Mouse (Mus musculus): Measurements from ENCODE around the gene Zfp983. TPM values are rescaled to one million over a fixed set of nuclear protein-coding genes. Genes with fewer than 3 reads are reported as not detected.

Gene Zfp983
- total and polyA plus RNA-seq, 2 experiments from 2014 or later: 5.4 to 5.6 TPM

DNA sequence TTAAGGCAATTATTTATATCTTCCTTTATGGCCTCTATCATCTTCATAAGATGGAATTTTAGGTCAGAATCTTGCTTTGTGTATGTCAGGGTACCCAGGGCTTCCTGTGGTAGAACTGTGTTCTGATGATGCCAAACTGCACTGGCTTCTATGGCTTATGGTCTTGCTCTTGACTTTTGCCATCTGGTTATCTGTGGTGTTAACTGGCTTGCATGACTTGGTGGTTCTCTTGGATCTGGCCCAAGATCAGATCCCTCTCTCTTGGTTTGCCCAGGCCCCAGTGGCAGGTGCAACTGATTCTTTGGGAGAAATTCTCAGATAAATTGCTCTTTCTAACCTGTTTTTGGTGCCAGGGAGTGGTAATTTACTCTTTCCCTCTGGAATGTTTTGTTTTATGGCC is 45.6 kb downstream of the Zfp983 start:
- no peak for DNase-seq (ENCODE audit: low spot score)
- Histone ChIP-seq H3K4me2 (ENCODE audit: low read depth, low read length, poor library complexity, severe bottlenecking) (no peak overlapping the region), H3K4me1 (ENCODE audit: insufficient read depth, low read length) (no peaks in the 10 kb centered on the region), H3K9me3 (ENCODE audit: low read length) (no peaks in the 10 kb centered on the region), H3K36me3 (ENCODE audit: insufficient read depth, low read length) (0 out of 2 replicates have a peak, but pooled peaks cover 4% of the 10 kb centered on the region), H3K27me3 (ENCODE audit: insufficient read depth, low read length) (no peaks in the 10 kb centered on the region), H3K4me3 (ENCODE audit: low read depth, low read length) (no peak overlapping the region), H3K27ac (ENCODE audit: low read depth, low read length) (no peak overlapping the region), H3K9ac (replicated peaks; ENCODE audit: low read length, poor library complexity, severe bottlenecking) (no peak overlapping the region)
- no peak for ATAC-seq (ENCODE audit: low FRiP score)
- TF ChIP-seq CTCF (IDR thresholded peaks at IDR 0.05): no peak

DNA sequence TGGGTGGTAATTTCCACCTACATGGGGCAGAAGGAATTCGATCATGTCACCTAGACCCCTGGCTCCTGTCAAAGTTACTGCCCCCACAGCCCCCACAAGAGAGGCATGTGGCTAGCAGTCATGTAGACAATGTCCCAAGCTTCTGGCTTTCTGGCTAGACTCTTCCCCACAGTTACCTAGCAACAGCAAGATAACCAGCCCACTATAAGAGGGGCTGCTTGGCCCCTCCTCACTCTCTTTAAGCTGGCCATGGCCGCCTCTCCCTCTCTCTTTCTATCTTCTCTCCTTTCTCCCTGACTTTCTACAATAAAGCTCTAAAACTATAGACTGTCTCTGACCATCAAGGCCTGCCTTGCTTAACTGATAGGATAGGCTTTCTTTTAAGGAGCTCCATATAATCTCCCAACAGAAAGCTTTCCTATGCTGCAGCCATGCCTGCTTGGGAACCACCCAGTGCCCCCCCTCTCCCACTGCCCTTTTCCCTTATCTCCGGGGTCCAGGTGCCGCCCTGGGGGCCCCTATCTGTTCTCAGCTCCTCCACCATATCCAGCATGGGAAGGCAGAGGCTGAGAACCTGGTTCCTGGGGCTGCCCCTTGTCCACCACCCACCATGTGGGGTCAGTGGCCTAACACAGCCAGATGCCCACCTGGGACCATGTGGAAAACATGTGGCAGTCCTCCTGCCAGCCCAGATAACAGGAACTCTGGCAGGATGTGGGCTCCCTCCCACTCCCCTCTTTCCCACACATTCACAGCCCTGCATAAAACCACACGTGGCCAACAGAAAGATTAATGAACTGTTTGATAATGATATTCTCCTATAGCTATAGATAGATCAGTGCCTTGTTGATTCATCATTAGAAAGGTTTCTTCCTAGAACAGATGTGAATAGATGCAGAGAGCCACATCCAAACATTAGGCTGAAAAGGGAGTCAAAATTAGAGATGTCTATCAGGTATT is 52.1 kb downstream of the Zfp983 start:
- Histone ChIP-seq H3K9ac (replicated peaks; ENCODE audit: low read length, poor library complexity, severe bottlenecking) (no peak overlapping the region), H3K36me3 (ENCODE audit: insufficient read depth, low read length) (no peaks in the 10 kb centered on the region), H3K9me3 (ENCODE audit: low read length) (no peaks in the 10 kb centered on the region), H3K4me3 (ENCODE audit: low read depth, low read length) (no peak overlapping the region), H3K4me1 (ENCODE audit: insufficient read depth, low read length) (no peaks in the 10 kb centered on the region), H3K4me2 (ENCODE audit: low read depth, low read length, poor library complexity, severe bottlenecking) (no peak overlapping the region), H3K27ac (ENCODE audit: low read depth, low read length) (no peak overlapping the region), H3K27me3 (ENCODE audit: insufficient read depth, low read length) (no peaks in the 10 kb centered on the region)
- ATAC-seq (ENCODE audit: low FRiP score) (no peak), DNase-seq (ENCODE audit: low spot score) (no peak)
- TF ChIP-seq CTCF (IDR thresholded peaks at IDR 0.05): no peak
- WGBS: 42% methylated on average over 5 of the region's 5 CpGs

DNA sequence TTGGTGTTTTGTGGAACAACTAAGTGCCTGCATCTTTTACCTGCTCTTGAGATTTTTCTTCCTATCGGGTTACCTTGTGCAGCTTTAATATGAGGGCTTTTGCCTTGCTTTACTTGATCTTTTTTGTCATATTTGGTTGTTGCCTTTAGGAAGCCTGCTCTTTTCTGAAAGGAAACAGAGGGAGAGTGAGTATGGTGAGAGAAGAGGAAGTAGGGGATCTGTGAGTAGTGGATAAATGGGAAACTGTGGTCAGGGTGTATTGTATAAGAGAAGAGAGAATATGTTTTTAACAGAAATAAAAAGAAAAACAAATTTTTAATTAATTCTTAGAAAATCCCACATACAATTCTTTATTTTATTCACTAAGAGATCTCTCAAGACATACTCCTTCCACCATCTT is 53.0 kb downstream of the Zfp983 start:
- 77% methylated on average over 1 of the region's 1 CpGs for WGBS
- H3K4me3 ChIP-seq (ENCODE audit: low read depth, low read length): no peak overlapping the region
- H3K4me1 ChIP-seq (ENCODE audit: insufficient read depth, low read length): 0 out of 2 replicates have a peak, but pooled peaks cover 2% of the 10 kb centered on the region
- H3K27me3 ChIP-seq (ENCODE audit: insufficient read depth, low read length): no peaks in the 10 kb centered on the region
- no peaks in the 10 kb centered on the region for H3K9me3 ChIP-seq (ENCODE audit: low read length)
- no peaks in the 10 kb centered on the region for H3K36me3 ChIP-seq (ENCODE audit: insufficient read depth, low read length)
- H3K27ac ChIP-seq (ENCODE audit: low read depth, low read length): no peak overlapping the region
- H3K9ac ChIP-seq (replicated peaks; ENCODE audit: low read length, poor library complexity, severe bottlenecking): no peak overlapping the region
- no peak for ATAC-seq (ENCODE audit: low FRiP score)
- no peak overlapping the region for H3K4me2 ChIP-seq (ENCODE audit: low read depth, low read length, poor library complexity, severe bottlenecking)
- DNase-seq (ENCODE audit: low spot score): no peak
- TF ChIP-seq CTCF (IDR thresholded peaks at IDR 0.05): no peak

DNA sequence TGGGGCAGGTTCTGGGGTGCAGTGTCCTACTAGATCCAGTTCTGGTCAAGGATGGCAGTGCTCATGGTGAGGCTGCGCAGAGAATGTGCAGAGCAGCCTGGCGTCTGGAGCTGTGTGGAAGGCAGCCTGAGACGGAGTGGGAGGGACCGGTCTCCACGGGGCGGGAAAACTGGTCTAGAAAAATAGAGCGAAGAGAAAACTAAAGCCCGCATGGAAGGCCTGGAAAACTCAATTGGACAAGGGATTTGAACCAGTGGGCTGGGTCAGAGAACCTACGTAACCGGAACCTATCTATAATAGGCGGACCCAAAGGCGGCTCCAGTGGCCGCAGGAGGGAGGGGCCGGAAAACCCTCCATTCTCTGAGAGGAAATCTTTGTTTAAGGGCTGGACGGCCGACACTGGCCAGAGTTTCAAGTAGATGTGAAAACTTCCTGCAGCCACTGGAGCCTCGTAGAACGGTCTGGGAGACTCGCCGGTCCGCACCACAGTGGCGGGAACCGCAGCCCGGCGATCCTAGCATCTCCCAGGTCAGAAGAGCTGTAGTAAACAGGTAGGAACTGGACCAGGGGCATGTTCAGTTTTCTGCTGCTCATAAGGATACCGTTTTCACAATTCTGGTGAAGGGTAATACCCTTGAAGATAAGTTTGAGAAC is 57.0 kb downstream of the Zfp983 start, which contains the start of gene Zfp760:
Gene Zfp760, plus strand, starts transcription at position 399 of the 654 bp plus-strand sequence.
- H3K27ac ChIP-seq (ENCODE audit: low read depth, low read length): peak within 1 kb of the TSS; percentile 72
- H3K9me3 ChIP-seq (ENCODE audit: low read length): no peaks in the 10 kb centered on the region
- peak within 1 kb of the TSS; percentile 66 for H3K4me2 ChIP-seq (ENCODE audit: low read depth, low read length, poor library complexity, severe bottlenecking)

DNA sequence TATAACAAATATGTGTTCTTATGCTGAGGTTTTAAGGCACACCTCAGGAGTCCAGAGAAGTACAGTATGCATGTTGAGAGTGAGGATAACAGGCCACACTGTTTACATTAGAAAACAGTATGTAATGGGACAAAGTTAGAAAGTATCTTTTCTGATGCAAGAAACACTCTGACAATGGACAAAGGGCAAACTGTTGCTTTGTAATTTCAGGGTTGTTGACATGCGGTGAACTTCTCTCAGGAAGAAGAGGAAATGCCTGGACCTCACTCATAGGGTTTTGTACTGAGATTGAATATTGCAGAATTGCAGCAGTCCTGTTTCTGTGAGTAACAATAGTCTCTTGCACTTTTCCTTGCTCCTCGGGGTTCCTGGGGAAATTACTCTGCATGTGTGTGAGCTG is 58.0 kb downstream of the Zfp983 start:
- H3K27ac ChIP-seq (ENCODE audit: low read depth, low read length): no peak overlapping the region
- no peaks in the 10 kb centered on the region for H3K9me3 ChIP-seq (ENCODE audit: low read length)
- TF ChIP-seq CTCF (IDR thresholded peaks at IDR 0.05): no peak
- no peak for DNase-seq (ENCODE audit: low spot score)
- peak overlapping the region; percentile 64 for H3K4me3 ChIP-seq (ENCODE audit: low read depth, low read length)
- no peaks in the 10 kb centered on the region; the same call in 1 of the 2 replicates for H3K36me3 ChIP-seq (ENCODE audit: insufficient read depth, low read length)
- peak overlapping the region; percentile 66 for H3K4me2 ChIP-seq (ENCODE audit: low read depth, low read length, poor library complexity, severe bottlenecking)
- H3K9ac ChIP-seq (replicated peaks; ENCODE audit: low read length, poor library complexity, severe bottlenecking): 0 out of 2 replicates have a peak overlapping the region, but pooled peaks have one; percentile 4
- peaks cover 9% of the 10 kb centered on the region; the same call in 1 of the 2 replicates for H3K4me1 ChIP-seq (ENCODE audit: insufficient read depth, low read length)
- 38% methylated on average over 2 of the region's 2 CpGs for WGBS
- H3K27me3 ChIP-seq (ENCODE audit: insufficient read depth, low read length): no peaks in the 10 kb centered on the region
- no peak for ATAC-seq (ENCODE audit: low FRiP score)

More for the DNA sequence above, 57.0 kb downstream of the Zfp983 start, which contains the start of gene Zfp760:
- Histone ChIP-seq H3K4me1 (ENCODE audit: insufficient read depth, low read length) (peaks cover 9% of the 10 kb centered on the region; the same call in 1 of the 2 replicates), H3K36me3 (ENCODE audit: insufficient read depth, low read length) (no peaks in the 10 kb centered on the region; the same call in 1 of the 2 replicates), H3K9ac (replicated peaks; ENCODE audit: low read length, poor library complexity, severe bottlenecking) (peak within 1 kb of the TSS; percentile 70), H3K4me3 (ENCODE audit: low read depth, low read length) (peak within 1 kb of the TSS; percentile 64), H3K27me3 (ENCODE audit: insufficient read depth, low read length) (no peaks in the 10 kb centered on the region)
- DNase-seq (ENCODE audit: low spot score) (peak; percentile 95), ATAC-seq (ENCODE audit: low FRiP score) (peak; percentile 96)
- no peak for TF ChIP-seq CTCF (IDR thresholded peaks at IDR 0.05)
- 2% methylated on average over 26 of the region's 26 CpGs for WGBS

Other genes starting within 250 kb of the Zfp983 start
- gene Zfp54, start 227.4 kb upstream of the Zfp983 start, total RNA-seq (2014; rRNA removed): 3.7 and 5.4 TPM in 2 replicates
- gene Zfp54, start 227.4 kb upstream of the Zfp983 start, polyA plus RNA-seq (2015; fragmentation: Nextera tagmentation; extraction: Ambion mirVana): 2.3 and 2.8 TPM in 2 replicates
- gene Zfp51, start 200.2 kb upstream of the Zfp983 start, total RNA-seq (2014; rRNA removed): 5.5 and 6.4 TPM in 2 replicates
- gene Zfp51, start 200.2 kb upstream of the Zfp983 start, polyA plus RNA-seq (2015; fragmentation: Nextera tagmentation; extraction: Ambion mirVana): 5.9 and 6.9 TPM in 2 replicates
- gene Zfp53, start 161.6 kb upstream of the Zfp983 start, total RNA-seq (2014; rRNA removed): 1.5 and 5.4 TPM in 2 replicates
- 8.9 and 10.5 TPM in 2 replicates for gene Zfp53, start 161.6 kb upstream of the Zfp983 start, polyA plus RNA-seq (2015; fragmentation: Nextera tagmentation; extraction: Ambion mirVana)
- 2.9 and 4.1 TPM in 2 replicates for gene Zfp52, start 115.1 kb upstream of the Zfp983 start, total RNA-seq (2014; rRNA removed)
- gene Zfp52, start 115.1 kb upstream of the Zfp983 start, polyA plus RNA-seq (2015; fragmentation: Nextera tagmentation; extraction: Ambion mirVana): 1.9 and 2.1 TPM in 2 replicates
- 11.5 and 13.5 TPM in 2 replicates for gene Zfp948, start 83.6 kb upstream of the Zfp983 start, total RNA-seq (2014; rRNA removed)
- 15.7 and 18.5 TPM in 2 replicates for gene Zfp948, start 83.6 kb upstream of the Zfp983 start, polyA plus RNA-seq (2015; fragmentation: Nextera tagmentation; extraction: Ambion mirVana)
- gene Gm10226, start 41.2 kb downstream of the Zfp983 start, total RNA-seq (2014; rRNA removed): not detected in 2 replicates
- 7.2 and 7.7 TPM in 2 replicates for gene Gm10226, start 41.2 kb downstream of the Zfp983 start, polyA plus RNA-seq (2015; fragmentation: Nextera tagmentation; extraction: Ambion mirVana)
- gene Zfp760, start 57.1 kb downstream of the Zfp983 start, total RNA-seq (2014; rRNA removed): 6.0 and 6.8 TPM in 2 replicates
- 3.9 and 4.1 TPM in 2 replicates for gene Zfp760, start 57.1 kb downstream of the Zfp983 start, polyA plus RNA-seq (2015; fragmentation: Nextera tagmentation; extraction: Ambion mirVana)
- gene Zfp229, start 80.2 kb downstream of the Zfp983 start, total RNA-seq (2014; rRNA removed): 11.7 and 15.3 TPM in 2 replicates
- gene Zfp229, start 80.2 kb downstream of the Zfp983 start, polyA plus RNA-seq (2015; fragmentation: Nextera tagmentation; extraction: Ambion mirVana): 6.3 and 7.5 TPM in 2 replicates
- 0.76 and 1.2 TPM in 2 replicates for gene Zfp820, start 195.1 kb downstream of the Zfp983 start, total RNA-seq (2014; rRNA removed)
- gene Zfp820, start 195.1 kb downstream of the Zfp983 start, polyA plus RNA-seq (2015; fragmentation: Nextera tagmentation; extraction: Ambion mirVana): 1.0 and 1.1 TPM in 2 replicates

All from midbrain, postnatal 0 days (tissue).